Mouse (Mus musculus) mesoderm, embryonic 11.5 days (tissue): Measurements from ENCODE around the gene Eepd1.
A peak's percentile ranks its signal among the peaks of the same experiment; 100 is the strongest.

ENCODE experiments used
- DNase-seq: peaks from one replicate; pipeline ENCODE4 v3.0.0-alpha.2; 2012; ENCODE audit warnings: low read depth, low spot score

Gene Eepd1

DNA sequence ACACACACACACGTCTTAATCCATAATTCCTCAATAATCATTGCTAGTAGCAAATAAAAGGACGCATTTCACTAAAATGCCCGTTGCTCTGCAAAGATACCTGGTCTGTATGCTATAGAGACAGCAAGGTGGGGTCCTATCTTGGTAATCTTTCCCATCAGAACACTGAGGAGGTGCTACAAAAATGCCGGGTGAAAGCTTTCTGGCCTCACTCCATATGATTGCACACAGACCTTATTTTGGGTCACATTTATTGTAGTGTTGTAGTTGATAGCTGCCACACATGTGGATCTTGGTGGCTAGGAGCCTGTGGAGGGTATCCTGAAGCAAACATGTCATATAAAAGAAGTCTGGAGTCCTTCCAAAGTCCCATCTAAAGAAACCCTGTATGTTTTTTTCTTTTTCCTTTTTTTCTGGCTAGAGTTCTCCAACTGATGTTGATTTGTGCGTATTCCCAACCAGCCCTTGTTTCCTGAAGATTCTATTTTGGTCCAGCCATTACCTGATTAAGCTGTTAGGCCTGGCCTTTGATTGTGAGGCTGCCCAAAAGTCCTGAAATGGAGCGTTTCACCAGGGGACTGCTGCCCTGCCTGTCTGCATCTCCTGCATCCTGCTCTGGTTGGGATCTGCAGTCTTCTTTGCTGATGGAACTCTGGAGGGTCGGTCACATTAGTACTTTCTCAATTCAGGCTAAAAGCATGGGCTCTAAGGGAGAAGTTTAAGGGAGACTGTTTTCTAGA lies 8.0 kb downstream of the Eepd1 start:
- DNase-seq: no peak

GRCm38 (mm10) chr9:25490278-25491145 lies 9.2 kb downstream of the Eepd1 start:
- DNase-seq: no peak

GRCm38 (mm10) chr9:25493918-25494317 lies 12.6 kb downstream of the Eepd1 start:
- DNase-seq: no peak

GRCm38 (mm10) chr9:25495601-25496000 lies 14.3 kb downstream of the Eepd1 start:
- no peak for DNase-seq

- DNase-seq: no peak
These were observed 14.8 kb downstream of the Eepd1 start for GRCm38 (mm10) chr9:25496196-25496595.

- no peak for DNase-seq
These were observed 15.4 kb downstream of the Eepd1 start for GRCm38 (mm10) chr9:25496703-25497102.

DNA sequence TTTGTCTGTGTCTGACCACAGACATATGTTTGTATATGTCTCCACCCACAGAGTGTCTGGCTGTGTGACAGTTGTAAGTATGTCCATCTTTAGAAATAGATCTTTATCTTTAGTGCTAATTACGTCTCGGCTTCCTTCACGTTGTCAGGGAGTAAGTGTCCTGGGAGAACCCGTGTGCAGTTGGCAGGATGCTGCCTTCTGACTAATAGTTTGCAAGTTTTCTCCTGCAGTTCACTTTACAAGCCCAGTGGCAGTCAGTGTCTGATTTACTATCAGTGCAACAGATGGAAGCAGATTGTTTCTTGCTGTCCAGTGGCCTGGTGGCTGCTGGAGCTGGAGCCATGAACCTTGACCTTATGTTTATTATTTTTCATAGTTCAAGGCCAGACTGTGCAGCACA lies 17.4 kb downstream of the Eepd1 start:
- DNase-seq: no peak

GRCm38 (mm10) chr9:25499306-25499705 lies 18.0 kb downstream of the Eepd1 start:
- DNase-seq: no peak

DNA sequence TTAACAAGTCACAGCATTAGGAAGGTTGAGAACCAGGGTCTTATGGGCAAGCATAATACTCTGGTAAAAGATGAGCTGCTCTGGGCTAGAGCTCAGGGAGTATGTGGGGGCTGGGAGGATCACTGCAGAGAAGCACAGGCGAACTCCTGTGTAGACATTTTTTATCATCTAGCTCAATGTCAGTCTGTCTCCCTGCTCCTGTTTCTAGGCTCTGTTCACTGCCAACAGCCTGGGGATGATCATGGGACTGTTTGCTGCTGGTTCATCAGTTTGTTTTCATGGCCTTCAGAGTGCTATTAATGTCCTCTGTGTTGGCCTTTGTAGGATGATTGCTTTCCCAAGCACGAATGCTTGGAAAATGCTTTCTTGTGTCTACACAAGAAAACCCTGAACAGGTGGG lies 18.7 kb downstream of the Eepd1 start:
- DNase-seq: no peak

DNA sequence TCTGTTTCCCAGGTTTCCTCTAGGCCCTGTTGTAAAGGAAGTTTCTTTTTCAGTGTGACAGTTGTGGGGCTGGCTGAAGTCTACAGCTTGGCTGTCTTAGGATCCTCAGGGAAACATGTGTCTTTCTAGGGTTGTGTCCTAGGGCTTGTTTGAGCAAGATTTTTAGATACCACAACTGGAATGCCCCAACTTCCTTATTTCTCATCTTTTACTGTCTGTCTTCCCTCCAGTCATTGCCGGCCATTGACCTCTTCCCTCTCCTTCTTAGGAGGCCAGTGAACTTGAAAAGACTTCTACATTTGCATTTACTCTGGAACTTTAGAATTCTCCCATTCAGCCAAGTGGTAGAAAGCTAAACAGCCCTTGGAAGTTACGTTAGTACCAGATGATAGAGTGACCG lies 27.5 kb downstream of the Eepd1 start:
- DNase-seq: no peak

GRCm38 (mm10) chr9:25510572-25510971 lies 29.2 kb downstream of the Eepd1 start:
- no peak for DNase-seq

DNA sequence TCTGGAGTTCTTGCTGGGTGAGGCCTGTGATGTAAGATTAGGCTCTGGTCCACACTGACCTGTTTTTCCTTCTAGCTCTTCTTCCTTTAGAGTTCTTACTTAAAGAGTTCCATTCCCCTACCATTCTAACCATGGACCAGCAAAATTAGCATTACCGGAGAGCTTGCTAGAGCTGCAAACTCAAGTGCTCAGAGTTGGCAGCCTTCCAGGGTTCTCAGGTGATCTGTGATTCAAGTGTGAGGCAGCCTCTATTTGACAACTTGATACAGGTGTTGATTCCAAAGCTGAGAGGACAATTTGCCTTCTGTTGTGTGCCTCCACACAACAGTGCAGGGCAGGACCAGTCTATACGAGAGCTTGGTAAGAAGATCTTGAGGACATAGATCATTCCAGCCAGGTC lies 31.7 kb downstream of the Eepd1 start:
- no peak for DNase-seq

GRCm38 (mm10) chr9:25513556-25513955 lies 32.2 kb downstream of the Eepd1 start:
- no peak for DNase-seq

GRCm38 (mm10) chr9:25516640-25517039 lies 35.3 kb downstream of the Eepd1 start:
- DNase-seq: no peak

- DNase-seq: peak; percentile 50
These were observed 36.6 kb downstream of the Eepd1 start for GRCm38 (mm10) chr9:25517982-25518381.

- DNase-seq: no peak
These were observed 37.8 kb downstream of the Eepd1 start for GRCm38 (mm10) chr9:25519193-25519592.

DNA sequence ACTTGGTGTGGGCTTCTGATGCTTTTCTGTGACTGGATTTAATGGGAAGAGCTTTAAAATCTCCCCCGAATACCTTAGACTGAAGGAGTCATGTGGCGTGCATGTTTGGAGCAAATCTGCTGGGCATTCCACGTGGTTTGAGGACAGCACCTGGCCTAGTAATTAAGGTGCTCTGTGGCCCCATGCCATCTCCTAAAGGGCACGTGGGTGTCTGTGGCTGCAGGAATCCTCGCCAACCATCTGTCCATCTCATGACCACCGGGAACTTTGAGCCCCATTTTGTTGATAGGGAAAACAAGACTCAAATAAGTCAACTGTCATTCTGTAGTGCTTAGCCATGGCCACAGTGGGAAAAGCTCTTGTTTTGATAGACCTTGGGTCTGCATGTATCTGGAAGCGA lies 39.5 kb downstream of the Eepd1 start:
- DNase-seq: no peak

GRCm38 (mm10) chr9:25521825-25522224 lies 40.5 kb downstream of the Eepd1 start:
- no peak for DNase-seq

DNA sequence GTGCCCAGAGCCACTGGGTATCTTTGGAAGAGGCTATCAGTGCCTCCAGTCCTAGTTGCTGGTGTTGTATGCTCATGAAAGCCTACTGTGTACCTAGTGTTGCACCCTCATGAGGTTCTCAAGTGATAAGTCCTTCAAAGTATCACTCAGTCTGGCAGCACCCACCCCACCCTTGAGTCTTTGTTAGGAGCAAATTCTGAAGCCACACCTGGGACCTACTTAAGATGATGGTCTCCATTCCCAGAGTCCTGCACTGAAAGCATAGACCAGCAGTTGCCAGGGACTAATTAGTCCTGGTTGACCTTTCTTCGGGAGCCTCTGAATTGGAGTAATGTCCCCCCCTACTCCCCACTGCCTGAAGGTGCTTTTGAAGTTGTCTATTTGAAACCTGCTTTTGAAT lies 45.2 kb downstream of the Eepd1 start:
- no peak for DNase-seq

GRCm38 (mm10) chr9:25526927-25527337 lies 45.6 kb downstream of the Eepd1 start:
- DNase-seq: peak; percentile 67

DNA sequence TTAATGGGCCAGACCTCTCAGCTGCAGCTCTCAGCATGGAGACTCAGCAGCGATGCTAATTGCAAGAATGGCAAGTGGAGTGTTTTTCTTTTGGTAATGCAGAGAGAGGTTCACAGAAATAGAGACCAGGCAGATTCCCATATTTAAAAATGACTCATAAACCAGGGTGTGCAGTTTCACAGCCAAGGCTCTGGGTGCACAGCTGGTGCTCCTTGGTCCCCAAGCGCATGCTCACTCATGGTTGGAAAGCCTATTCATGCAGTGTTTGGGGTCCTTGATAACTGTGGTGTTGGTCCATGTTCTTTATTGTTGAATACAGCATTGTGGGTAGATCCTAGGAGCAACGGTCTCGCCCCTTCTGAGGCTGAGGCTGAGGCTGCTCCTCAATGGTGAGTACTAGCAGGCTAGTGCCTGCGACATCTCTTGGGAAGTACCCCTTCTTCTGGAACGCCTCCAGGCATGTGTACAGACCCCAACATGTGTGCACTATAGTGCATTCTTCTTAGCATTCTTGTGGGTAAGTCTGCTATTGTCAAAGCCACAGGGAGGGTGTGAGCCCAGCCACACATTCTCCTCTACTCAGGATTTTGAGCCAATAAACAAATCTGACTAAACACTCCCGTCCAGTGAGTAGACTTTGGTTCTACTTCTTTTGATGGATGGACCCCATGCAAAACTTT lies 46.2 kb downstream of the Eepd1 start:
- DNase-seq: no peak

GRCm38 (mm10) chr9:25531627-25532026 lies 50.3 kb downstream of the Eepd1 start:
- no peak for DNase-seq
